Mouse (Mus musculus): ENCODE data around the gene Ankrd34b. TPM values are rescaled to one million over a fixed set of nuclear protein-coding genes. Genes with fewer than 3 reads are reported as not detected.

Gene Ankrd34b
- polyA plus RNA-seq, 1 experiment from 2014 or later = 0.21 TPM

DNA sequence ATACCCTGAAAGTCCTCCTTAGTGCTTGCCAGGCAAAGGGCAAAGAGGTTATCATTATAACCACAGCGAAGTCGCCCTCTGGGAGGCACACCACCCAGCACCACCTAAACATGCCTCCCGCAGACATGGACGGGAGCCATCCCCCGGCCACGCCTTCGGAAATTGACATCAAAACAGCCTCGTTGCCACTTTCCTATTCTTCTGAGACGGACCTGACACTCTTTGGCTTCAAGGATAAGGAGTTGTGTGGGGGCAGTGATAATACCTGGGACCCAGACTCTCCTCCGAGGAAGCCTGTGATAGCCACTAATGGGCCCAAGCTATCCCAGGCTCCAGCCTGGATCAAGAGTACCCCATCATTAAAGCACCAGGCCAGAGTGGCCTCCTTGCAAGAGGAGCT lies 13.0 kb downstream of the Ankrd34b start:
- no peaks in the 10 kb centered on the region for H3K9me3 ChIP-seq (replicated peaks)
- H3K4me1 ChIP-seq = no peaks in the 10 kb centered on the region
- WGBS = 93% methylated on average over 10 of the region's 10 CpGs
- H3K36me3 ChIP-seq = no peaks in the 10 kb centered on the region
- no peak overlapping the region for H3K4me2 ChIP-seq
- no peaks in the 10 kb centered on the region for H3K27me3 ChIP-seq
- H3K9ac ChIP-seq = no peak overlapping the region
- no peak overlapping the region for H3K27ac ChIP-seq
- ATAC-seq (replicated peaks; ENCODE audit: low FRiP score) = no peak
- H3K4me3 ChIP-seq (replicated peaks) = no peak overlapping the region

DNA sequence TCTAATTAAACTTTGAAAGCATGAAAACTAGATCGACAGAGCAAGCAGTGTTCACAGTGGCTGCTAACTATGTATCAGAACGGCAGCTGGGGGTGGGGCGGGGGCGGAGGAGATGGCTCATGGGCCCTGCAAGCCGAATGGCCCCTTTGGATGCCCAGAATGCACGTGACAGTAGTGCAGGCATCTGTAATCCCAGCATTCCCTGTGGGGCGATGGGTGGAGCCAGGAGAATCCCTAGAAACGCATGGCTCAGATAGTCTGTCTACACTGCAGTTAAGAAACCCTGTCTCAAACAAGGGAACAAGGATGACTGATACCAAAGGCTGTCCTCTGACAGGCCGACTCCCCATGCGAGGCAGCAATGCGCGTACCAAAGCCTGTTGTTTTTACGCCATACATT lies 14.6 kb downstream of the Ankrd34b start:
- Histone ChIP-seq H3K4me1 (no peaks in the 10 kb centered on the region), H3K4me3 (replicated peaks) (no peak overlapping the region), H3K27me3 (no peaks in the 10 kb centered on the region), H3K9ac (no peak overlapping the region), H3K4me2 (no peak overlapping the region), H3K27ac (no peak overlapping the region), H3K9me3 (replicated peaks) (no peaks in the 10 kb centered on the region), H3K36me3 (no peaks in the 10 kb centered on the region)
- WGBS = 77% methylated on average over 13 of the region's 13 CpGs
- ATAC-seq (replicated peaks; ENCODE audit: low FRiP score) = no peak

DNA sequence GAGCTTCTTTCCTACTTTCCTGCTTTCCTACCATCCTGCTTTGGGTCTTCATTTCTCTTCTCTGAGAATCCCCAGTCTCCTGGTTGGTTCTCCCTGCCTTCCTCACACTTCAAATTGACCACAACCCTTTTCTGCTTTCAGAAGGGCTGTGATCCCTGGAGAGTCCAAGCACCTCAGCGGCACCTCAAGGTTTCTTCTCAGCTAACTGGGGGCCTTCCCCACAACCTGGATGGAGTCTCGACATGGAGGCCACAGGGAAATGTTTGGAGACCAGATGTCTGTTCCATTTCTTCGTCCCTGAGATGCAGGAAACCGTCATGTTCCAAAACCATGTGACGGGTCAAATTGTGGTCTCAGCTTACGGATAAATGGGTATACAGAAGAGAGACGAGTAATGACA lies 21.2 kb downstream of the Ankrd34b start:
- no peaks in the 10 kb centered on the region for H3K27me3 ChIP-seq
- 91% methylated on average over 7 of the region's 7 CpGs for WGBS
- no peak overlapping the region for H3K4me3 ChIP-seq (replicated peaks)
- no peaks in the 10 kb centered on the region for H3K36me3 ChIP-seq
- H3K27ac ChIP-seq = no peak overlapping the region
- H3K4me2 ChIP-seq = no peak overlapping the region
- H3K4me1 ChIP-seq = no peaks in the 10 kb centered on the region
- no peak for ATAC-seq (replicated peaks; ENCODE audit: low FRiP score)
- H3K9me3 ChIP-seq (replicated peaks) = no peaks in the 10 kb centered on the region
- no peak overlapping the region for H3K9ac ChIP-seq

DNA sequence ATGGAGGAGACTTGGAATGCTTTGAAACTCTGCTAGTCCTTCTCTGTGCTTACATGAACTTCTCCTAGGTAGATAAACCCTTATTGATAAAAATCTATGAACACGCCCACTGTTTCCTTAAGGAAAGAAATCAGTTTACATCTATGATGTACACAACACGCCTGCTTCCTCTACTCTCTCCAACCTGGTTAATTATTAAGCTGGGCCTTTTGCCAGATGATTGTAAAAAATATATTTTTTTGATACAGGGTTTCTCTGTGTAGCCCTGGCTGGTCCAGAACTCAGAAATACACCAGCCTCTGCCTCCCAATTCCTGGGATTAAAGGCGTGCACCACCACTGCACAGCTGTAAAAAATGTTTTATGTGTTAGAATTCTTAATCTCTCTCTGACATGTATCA lies 39.0 kb downstream of the Ankrd34b start:
- no peak overlapping the region for H3K9ac ChIP-seq
- H3K9me3 ChIP-seq (replicated peaks) = no peaks in the 10 kb centered on the region
- no peak overlapping the region for H3K4me2 ChIP-seq
- 76% methylated on average over 3 of the region's 3 CpGs for WGBS
- no peaks in the 10 kb centered on the region for H3K36me3 ChIP-seq
- no peak overlapping the region for H3K27ac ChIP-seq
- H3K27me3 ChIP-seq = no peaks in the 10 kb centered on the region
- no peak for ATAC-seq (replicated peaks; ENCODE audit: low FRiP score)
- no peak overlapping the region for H3K4me3 ChIP-seq (replicated peaks)
- no peaks in the 10 kb centered on the region for H3K4me1 ChIP-seq

DNA sequence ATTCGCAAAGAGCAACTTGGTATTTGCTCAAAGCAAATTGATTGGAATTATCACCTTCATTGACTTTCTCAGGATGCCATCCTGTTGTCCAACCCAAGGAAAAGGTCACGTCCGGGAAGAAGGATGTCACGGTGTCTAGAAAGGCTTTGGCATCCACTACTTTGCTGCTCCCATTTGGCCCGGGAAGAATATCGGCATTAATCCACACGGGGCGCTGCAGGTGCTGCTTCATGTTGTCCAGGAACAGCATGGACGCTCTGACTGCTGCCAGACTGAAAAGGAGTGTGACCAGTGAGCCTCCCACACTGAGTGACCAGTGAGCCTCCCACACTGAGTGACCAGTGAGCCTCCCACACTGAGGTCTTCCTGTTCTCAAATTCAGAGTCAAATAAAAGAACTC lies 42.2 kb downstream of the Ankrd34b start:
- Histone ChIP-seq H3K27me3 (no peaks in the 10 kb centered on the region), H3K4me3 (replicated peaks) (no peak overlapping the region), H3K27ac (no peak overlapping the region), H3K4me1 (no peaks in the 10 kb centered on the region), H3K4me2 (no peak overlapping the region), H3K9me3 (replicated peaks) (no peaks in the 10 kb centered on the region), H3K9ac (no peak overlapping the region), H3K36me3 (no peaks in the 10 kb centered on the region)
- WGBS = 66% methylated on average over 9 of the region's 9 CpGs
- no peak for ATAC-seq (replicated peaks; ENCODE audit: low FRiP score)

DNA sequence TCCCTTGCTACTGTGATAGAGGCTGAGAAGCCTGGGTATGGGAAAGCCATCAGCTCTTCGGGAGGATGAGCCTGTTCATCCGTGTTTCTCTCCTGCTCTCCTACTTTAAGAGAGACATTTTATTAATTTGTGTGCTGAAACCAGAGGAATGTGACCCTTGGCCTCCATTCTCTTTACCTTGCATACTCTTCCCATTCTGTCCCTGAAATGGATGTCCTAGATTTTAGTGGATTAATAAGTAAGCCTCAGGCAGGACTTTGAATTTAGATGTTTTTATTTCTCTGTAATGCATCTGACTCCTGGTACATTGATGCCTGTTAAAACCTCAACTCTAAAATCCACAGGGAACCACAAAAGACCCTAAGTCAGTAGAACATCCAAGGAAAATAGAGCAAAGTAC lies 43.7 kb downstream of the Ankrd34b start:
- Histone ChIP-seq H3K9me3 (replicated peaks) (no peaks in the 10 kb centered on the region), H3K9ac (no peak overlapping the region), H3K27ac (no peak overlapping the region), H3K4me3 (replicated peaks) (no peak overlapping the region), H3K4me2 (no peak overlapping the region), H3K27me3 (no peaks in the 10 kb centered on the region), H3K4me1 (no peaks in the 10 kb centered on the region), H3K36me3 (no peaks in the 10 kb centered on the region)
- no peak for ATAC-seq (replicated peaks; ENCODE audit: low FRiP score)
- 52% methylated on average over 2 of the region's 2 CpGs for WGBS

DNA sequence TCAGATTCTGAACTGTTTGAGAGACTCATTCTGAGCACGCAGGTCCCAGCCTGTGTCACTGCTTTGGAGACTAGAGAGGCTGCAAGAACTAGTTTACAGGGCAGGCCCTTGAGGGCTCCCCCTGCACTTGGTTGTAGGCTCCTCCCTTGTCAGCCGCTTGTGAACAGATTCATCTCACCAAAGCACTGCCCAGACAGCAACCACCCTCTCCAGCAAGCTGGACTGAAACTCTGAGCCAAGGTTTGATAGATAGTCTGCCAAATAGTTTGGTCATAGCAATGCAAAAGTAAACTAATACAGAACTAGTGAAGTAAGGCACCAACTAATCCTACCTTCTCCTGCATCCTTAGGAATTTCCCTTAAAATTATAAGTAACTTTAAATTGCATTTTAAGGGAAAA lies 44.5 kb downstream of the Ankrd34b start:
- Histone ChIP-seq H3K27ac (no peak overlapping the region), H3K36me3 (no peaks in the 10 kb centered on the region), H3K27me3 (no peaks in the 10 kb centered on the region), H3K4me3 (replicated peaks) (no peak overlapping the region), H3K9me3 (replicated peaks) (no peaks in the 10 kb centered on the region), H3K4me2 (no peak overlapping the region), H3K9ac (no peak overlapping the region), H3K4me1 (no peaks in the 10 kb centered on the region)
- 52% methylated on average over 2 of the region's 2 CpGs for WGBS
- ATAC-seq (replicated peaks; ENCODE audit: low FRiP score) = no peak

DNA sequence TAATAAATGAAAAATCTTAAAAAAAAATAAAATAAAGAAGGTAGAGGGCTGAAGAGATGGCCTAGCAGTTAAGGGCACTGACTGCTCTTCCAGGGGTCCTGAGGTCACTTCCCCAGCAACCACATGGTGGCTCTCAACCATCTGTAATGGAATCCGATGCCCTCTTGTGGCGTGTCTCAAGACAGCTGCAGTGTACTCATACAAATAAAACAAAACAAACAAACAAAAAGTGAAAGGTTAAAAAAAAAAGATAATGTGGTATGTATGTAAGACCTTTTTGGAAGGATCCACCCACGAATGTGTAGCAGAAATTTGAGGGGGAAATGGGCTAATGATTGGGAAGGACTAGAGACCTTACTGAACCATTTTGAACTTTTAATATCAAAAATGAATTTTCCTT lies 57.7 kb downstream of the Ankrd34b start:
- WGBS = 4% methylated on average over 3 of the region's 3 CpGs
- Histone ChIP-seq H3K9me3 (replicated peaks) (no peaks in the 10 kb centered on the region), H3K4me3 (replicated peaks) (peak overlapping the region; percentile 47), H3K4me1 (no peaks in the 10 kb centered on the region), H3K9ac (no peak overlapping the region), H3K4me2 (peak overlapping the region; percentile 60), H3K36me3 (peaks cover 10% of the 10 kb centered on the region; the same call in 1 of the 2 replicates), H3K27ac (peak overlapping the region; percentile 34; the same call in 1 of the 2 replicates), H3K27me3 (no peaks in the 10 kb centered on the region)
- ATAC-seq (replicated peaks; ENCODE audit: low FRiP score) = peak; percentile 65

DNA sequence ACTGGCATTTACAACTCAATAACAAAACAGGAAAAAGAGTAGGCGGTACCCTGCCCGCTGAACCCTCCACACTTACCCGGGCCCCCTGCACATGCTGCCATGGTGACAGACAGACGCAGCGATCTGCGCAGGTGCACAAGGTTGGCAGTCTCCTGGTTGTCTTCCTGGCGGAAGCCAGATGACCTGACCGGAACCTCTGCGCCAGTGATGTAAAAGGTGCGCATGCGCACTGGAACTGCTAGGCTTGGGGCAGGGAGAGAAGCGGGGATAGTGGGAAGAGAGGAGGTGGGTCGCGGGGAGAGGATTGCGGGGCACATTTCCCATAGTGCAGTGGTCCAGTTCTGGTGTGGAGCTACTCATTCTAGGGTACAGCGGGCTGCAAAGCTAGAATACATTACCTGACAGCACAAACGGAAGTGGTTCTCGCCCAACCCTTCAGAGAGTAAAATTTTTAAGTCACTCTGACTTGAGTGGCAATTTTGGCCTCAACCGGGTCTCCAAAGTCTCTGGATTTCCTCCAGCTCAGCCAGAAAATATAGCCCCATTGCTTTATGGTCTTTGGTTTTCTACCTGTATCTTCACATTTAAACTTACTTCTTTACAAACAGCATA lies 58.3 kb downstream of the Ankrd34b start, which contains the start of gene Fam151b:
Gene Fam151b, minus strand, starts transcription at position 164 of the 612 bp plus-strand sequence.
- Histone ChIP-seq H3K9me3 (replicated peaks) (no peaks in the 10 kb centered on the region), H3K9ac (0 out of 2 replicates have a peak within 1 kb of the TSS, but pooled peaks have one; percentile 8), H3K4me3 (replicated peaks) (peak within 1 kb of the TSS; percentile 47), H3K27me3 (no peaks in the 10 kb centered on the region), H3K27ac (peak within 1 kb of the TSS; percentile 34), H3K4me1 (no peaks in the 10 kb centered on the region), H3K36me3 (peaks cover 12% of the 10 kb centered on the region; the same call in 1 of the 2 replicates), H3K4me2 (peak within 1 kb of the TSS; percentile 60)
- peak; percentile 100 for ATAC-seq (replicated peaks; ENCODE audit: low FRiP score)
- 6% methylated on average over 19 of the region's 19 CpGs for WGBS

DNA sequence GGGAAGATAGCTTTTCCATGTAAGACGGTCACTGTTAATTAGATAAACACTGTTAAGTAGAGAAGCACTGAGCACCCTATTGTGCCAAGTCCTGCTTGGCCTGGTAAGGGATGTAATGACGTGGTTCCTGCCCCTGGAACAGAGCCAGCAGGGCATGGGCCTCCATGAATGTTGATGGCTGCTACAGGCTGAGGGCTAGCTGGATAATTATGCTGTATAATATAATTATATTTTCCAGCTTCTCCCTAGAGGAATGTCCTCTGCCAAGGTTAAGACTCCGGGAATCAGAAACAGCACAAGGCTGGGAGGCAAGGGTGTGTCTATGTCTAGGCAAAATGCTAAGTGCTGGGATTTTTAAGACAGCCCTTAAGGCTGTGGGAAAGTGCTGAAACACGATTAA lies 65.1 kb downstream of the Ankrd34b start:
- 75% methylated on average over 4 of the region's 4 CpGs for WGBS
- H3K27me3 ChIP-seq = no peaks in the 10 kb centered on the region
- no peak overlapping the region for H3K9ac ChIP-seq
- no peak overlapping the region for H3K4me3 ChIP-seq (replicated peaks)
- no peaks in the 10 kb centered on the region for H3K4me1 ChIP-seq
- H3K27ac ChIP-seq = no peak overlapping the region
- H3K9me3 ChIP-seq (replicated peaks) = no peaks in the 10 kb centered on the region
- no peak overlapping the region for H3K4me2 ChIP-seq
- peaks cover 46% of the 10 kb centered on the region for H3K36me3 ChIP-seq
- no peak for ATAC-seq (replicated peaks; ENCODE audit: low FRiP score)

Other genes starting within 250 kb of the Ankrd34b start
- 0.95 and 1.4 TPM in 2 replicates for gene Gm20379, start 119.9 kb upstream of the Ankrd34b start, polyA plus RNA-seq (2015; fragmentation: Nextera tagmentation; extraction: Ambion mirVana)
- gene Dhfr, start 71.2 kb upstream of the Ankrd34b start, polyA plus RNA-seq (2015; fragmentation: Nextera tagmentation; extraction: Ambion mirVana) = 22.0 and 22.9 TPM in 2 replicates
- 29.6 and 33.1 TPM in 2 replicates for gene Msh3, start 70.9 kb upstream of the Ankrd34b start, polyA plus RNA-seq (2015; fragmentation: Nextera tagmentation; extraction: Ambion mirVana)
- gene Fam151b, start 58.1 kb downstream of the Ankrd34b start, polyA plus RNA-seq (2015; fragmentation: Nextera tagmentation; extraction: Ambion mirVana) = 0.14 TPM in 1 of 2 replicates, not detected in the other
- gene Zfyve16, start 105.0 kb downstream of the Ankrd34b start, polyA plus RNA-seq (2015; fragmentation: Nextera tagmentation; extraction: Ambion mirVana) = 11.0 and 11.6 TPM in 2 replicates
- not detected in 2 replicates for gene Spz1, start 150.3 kb downstream of the Ankrd34b start, polyA plus RNA-seq (2015; fragmentation: Nextera tagmentation; extraction: Ambion mirVana)
- 16.5 and 16.8 TPM in 2 replicates for gene Serinc5, start 185.2 kb downstream of the Ankrd34b start, polyA plus RNA-seq (2015; fragmentation: Nextera tagmentation; extraction: Ambion mirVana)

Data from kidney, embryonic 15.5 days (tissue).